Comparison of ENCODE assay signal across 10 mouse cellular contexts in the genomic region with DNA sequence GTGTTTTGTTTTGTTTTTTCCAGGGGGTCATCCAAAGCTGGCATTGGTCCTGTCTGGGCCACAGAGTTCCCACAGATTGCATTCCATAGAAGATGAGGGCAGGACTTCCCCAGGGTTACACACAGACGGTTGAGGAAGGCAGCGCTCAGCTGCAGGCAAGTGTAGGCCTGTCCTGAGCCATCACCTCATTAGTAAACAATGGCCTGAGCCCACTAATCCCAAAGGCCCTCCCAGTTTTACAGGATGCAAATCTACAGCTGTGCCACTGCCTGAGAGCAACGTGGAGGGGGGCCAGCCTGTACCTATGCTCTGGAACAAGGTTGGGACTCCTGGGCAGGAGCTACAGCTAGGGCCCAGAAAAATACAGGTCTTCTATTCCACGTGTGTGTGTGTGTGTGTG. TPM values are rescaled to one million over a fixed set of nuclear protein-coding genes. Genes with fewer than 3 reads are reported as not detected.
DNase-seq lines count a peak whose midpoint lies in the region; ATAC-seq and TF ChIP-seq lines count a peak whose summit lies in the region.
"Had no signal": no experiment of that assay in that cellular context is flagged by ENCODE, and none has a peak within 500 bp of the region (broad histone marks: within the 10 kb centered on the region; RNA-seq: fewer than 3 reads in every experiment).

No protein-coding gene starts in this region.

- no peaks in the 10 kb centered on the region; the same call in 1 of the 2 replicates for H3K27me3 ChIP-seq in midbrain, embryonic 11.5 days (ENCODE audit: control insufficient read depth, insufficient read depth, low read length)
- H3K27me3 ChIP-seq in midbrain, postnatal 0 days (ENCODE audit: insufficient read depth, low read length) = 0 out of 2 replicates have a peak, but pooled peaks cover 3% of the 10 kb centered on the region
- no peaks in the 10 kb centered on the region for H3K27me3 ChIP-seq in hindbrain, embryonic 14.5 days (ENCODE audit: control insufficient read depth, insufficient read depth, low read length)
- peaks cover 4% of the 10 kb centered on the region for H3K27me3 ChIP-seq in neural tube, embryonic 15.5 days (replicated peaks)

- no peak overlapping the region for H3K4me3 ChIP-seq in midbrain, embryonic 11.5 days (ENCODE audit: low read depth, low read length)
- H3K4me3 ChIP-seq in midbrain, postnatal 0 days (ENCODE audit: low read depth, low read length) = no peak overlapping the region
- H3K4me3 ChIP-seq in hindbrain, embryonic 14.5 days (replicated peaks; ENCODE audit: low read length) = no peak overlapping the region
- H3K4me3 ChIP-seq in neural tube, embryonic 15.5 days (replicated peaks) = no peak overlapping the region
- H3K4me3 ChIP-seq: liver, embryonic 15.5 days had no signal

- peaks cover 17% of the 10 kb centered on the region for H3K4me1 ChIP-seq in midbrain, embryonic 11.5 days (ENCODE audit: control insufficient read depth, insufficient read depth, low read length)
- 0 out of 2 replicates have a peak, but pooled peaks cover 4% of the 10 kb centered on the region for H3K4me1 ChIP-seq in midbrain, postnatal 0 days (ENCODE audit: insufficient read depth, low read length)
- H3K4me1 ChIP-seq in hindbrain, embryonic 14.5 days (replicated peaks; ENCODE audit: control insufficient read depth, insufficient read depth, low read length) = peaks cover 32% of the 10 kb centered on the region
- H3K4me1 ChIP-seq in neural tube, embryonic 15.5 days = peaks cover 47% of the 10 kb centered on the region

- no peaks in the 10 kb centered on the region for H3K36me3 ChIP-seq in midbrain, embryonic 11.5 days (ENCODE audit: control insufficient read depth, insufficient read depth, low read length)
- H3K36me3 ChIP-seq in midbrain, postnatal 0 days (ENCODE audit: insufficient read depth, low read length) = no peaks in the 10 kb centered on the region
- H3K36me3 ChIP-seq in hindbrain, embryonic 14.5 days (replicated peaks; ENCODE audit: control insufficient read depth, insufficient read depth) = no peaks in the 10 kb centered on the region
- no peaks in the 10 kb centered on the region for H3K36me3 ChIP-seq in neural tube, embryonic 15.5 days
- H3K36me3 ChIP-seq: liver, embryonic 15.5 days had no signal

- WGBS in midbrain, embryonic 11.5 days = 13% methylated on average over 4 of the region's 4 CpGs
- WGBS in midbrain, postnatal 0 days = 24% methylated on average over 4 of the region's 4 CpGs
- 16% methylated on average over 4 of the region's 4 CpGs for WGBS in hindbrain, embryonic 14.5 days
- WGBS in neural tube, embryonic 15.5 days = 26% methylated on average over 4 of the region's 4 CpGs

- peak; percentile 64 for ATAC-seq in midbrain, embryonic 11.5 days (ENCODE audit: low FRiP score)
- no peak for ATAC-seq in midbrain, postnatal 0 days (ENCODE audit: low FRiP score)
- ATAC-seq in hindbrain, embryonic 14.5 days (ENCODE audit: low FRiP score) = 0 out of 2 replicates have a peak, but pooled peaks have one; percentile 52
- no peak for ATAC-seq in neural tube, embryonic 15.5 days (ENCODE audit: low FRiP score)

- H3K9me3 ChIP-seq in midbrain, embryonic 11.5 days (ENCODE audit: control insufficient read depth, low read length) = no peaks in the 10 kb centered on the region
- H3K9me3 ChIP-seq in midbrain, postnatal 0 days (ENCODE audit: low read length) = no peaks in the 10 kb centered on the region
- no peaks in the 10 kb centered on the region for H3K9me3 ChIP-seq in hindbrain, embryonic 14.5 days (ENCODE audit: control insufficient read depth, low read length)
- no peaks in the 10 kb centered on the region for H3K9me3 ChIP-seq in neural tube, embryonic 15.5 days (replicated peaks)
- H3K9me3 ChIP-seq: liver, embryonic 15.5 days had no signal

- peak; percentile 89 for DNase-seq in heart, adult 11 months
- no peak for DNase-seq in heart, adult 18-20 months
- DNase-seq in midbrain, embryonic 11.5 days (ENCODE audit: low spot score, missing footprints) = no peak
- no peak for DNase-seq in midbrain, postnatal 0 days (ENCODE audit: low spot score)
- no peak for DNase-seq in hindbrain, embryonic 14.5 days (ENCODE audit: low spot score)
- no peak for DNase-seq in B cell, adult 2 months
- DNase-seq in spleen, adult 18-20 months = no peak
- DNase-seq: kidney, postnatal 10 days had no signal

- no peak for TF ChIP-seq CTCF in midbrain, postnatal 0 days (IDR thresholded peaks at IDR 0.05)

- H3K4me2 ChIP-seq in midbrain, embryonic 11.5 days = no peak overlapping the region
- no peak overlapping the region for H3K4me2 ChIP-seq in midbrain, postnatal 0 days (ENCODE audit: low read depth, low read length, poor library complexity, severe bottlenecking)
- no peak overlapping the region for H3K4me2 ChIP-seq in hindbrain, embryonic 14.5 days (replicated peaks)
- H3K4me2 ChIP-seq in neural tube, embryonic 15.5 days = no peak overlapping the region
- H3K4me2 ChIP-seq: liver, embryonic 15.5 days had no signal

- no peak overlapping the region for H3K27ac ChIP-seq in midbrain, embryonic 11.5 days (ENCODE audit: low read depth, low read length)
- H3K27ac ChIP-seq in midbrain, postnatal 0 days (ENCODE audit: low read depth, low read length) = no peak overlapping the region
- no peak overlapping the region for H3K27ac ChIP-seq in hindbrain, embryonic 14.5 days
- H3K27ac ChIP-seq in neural tube, embryonic 15.5 days (replicated peaks) = 0 out of 2 replicates have a peak overlapping the region, but pooled peaks have one; percentile 7
- H3K27ac ChIP-seq: liver, embryonic 15.5 days had no signal

- no peak overlapping the region; the same call in 1 of the 2 replicates for H3K9ac ChIP-seq in midbrain, embryonic 11.5 days (ENCODE audit: low read length)
- H3K9ac ChIP-seq in midbrain, postnatal 0 days (replicated peaks; ENCODE audit: low read length, poor library complexity, severe bottlenecking) = no peak overlapping the region
- H3K9ac ChIP-seq in hindbrain, embryonic 14.5 days = no peak overlapping the region
- no peak overlapping the region for H3K9ac ChIP-seq in neural tube, embryonic 15.5 days (replicated peaks)
- H3K9ac ChIP-seq: liver, embryonic 15.5 days had no signal

RNA-seq across cellular contexts. Expression of gene Tle3, which starts 55.7 kb away (rescaled TPM):
- total RNA-seq in heart, adult 18-20 months (2021) = 10 to 100 TPM; 15.2 to 21.9 TPM
- polyA plus RNA-seq in midbrain, embryonic 11.5 days (2014; fragmentation: Nextera tagmentation; extraction: Ambion mirVana) = 38.2 and 38.9 TPM in 2 replicates
- total RNA-seq in midbrain, postnatal 0 days (2014; rRNA removed) = 82.2 and 94.9 TPM in 2 replicates
- 20.2 and 21.8 TPM in 2 replicates for polyA plus RNA-seq in midbrain, postnatal 0 days (2015; fragmentation: Nextera tagmentation; extraction: Ambion mirVana)
- polyA plus RNA-seq in hindbrain, embryonic 14.5 days (2014; fragmentation: Nextera tagmentation; extraction: Ambion mirVana) = 22.4 and 23.9 TPM in 2 replicates
- 20.5 and 24.2 TPM in 2 replicates for polyA plus RNA-seq in neural tube, embryonic 15.5 days (2015; fragmentation: Nextera tagmentation; extraction: Ambion mirVana)

Comparison
In these comparisons a context has a peak if more than half of its experiments do, and no peak if none do; other contexts are left out.
1. ATAC-seq: peak in midbrain, embryonic 11.5 days (single experiment) and hindbrain, embryonic 14.5 days (single experiment); none in midbrain, postnatal 0 days (single experiment) and neural tube, embryonic 15.5 days (single experiment).